Mouse (Mus musculus) kidney, postnatal 0 days (tissue): ENCODE data around the gene Hspd1. TPM values are rescaled to one million over a fixed set of nuclear protein-coding genes. Genes with fewer than 3 reads are reported as not detected.
"Not testable (repeated sequence)": the region's sequence is repeated elsewhere in the genome, so short reads cannot be mapped to it uniquely, and the experiment has no call there.

ENCODE experiments used
- ATAC-seq: fragments of 200-750 bp; cut with Nextera tagmentation; replicated peaks from 2 replicates; pipeline ENCODE4 v1.8.0; 2017; ENCODE audit warnings: low read depth, moderate number of reproducible peaks, moderate TSS enrichment, moderate library complexity; ENCODE audit not compliant: low FRiP score
- DNase-seq: peaks from one replicate; pipeline ENCODE4 v3.0.0-alpha.2; 2016; ENCODE audit warnings: low spot score
- H3K27ac ChIP-seq: fragments of 300-500 bp; sonication (generic); 2 replicates; pipeline ENCODE4 v1.5.1; 2014; ENCODE audit warnings: mild to moderate bottlenecking
- H3K27me3 ChIP-seq: fragments of 300-500 bp; sonication (generic); 2 replicates; pipeline ENCODE4 v1.6.1; 2014; ENCODE audit warnings: low read length, mixed read lengths; ENCODE audit not compliant: insufficient read depth
- H3K36me3 ChIP-seq: fragments of 300-500 bp; sonication (generic); 2 replicates; pipeline ENCODE4 v1.6.1; 2014; ENCODE audit warnings: low read length, mixed read lengths; ENCODE audit not compliant: insufficient read depth
- H3K4me1 ChIP-seq: fragments of 300-500 bp; sonication (generic); replicated peaks from 2 replicates; pipeline ENCODE4 v1.6.1; 2014; ENCODE audit warnings: antibody characterized with exemption, low read length, mixed read lengths; ENCODE audit not compliant: insufficient read depth
- H3K4me2 ChIP-seq: fragments of 300-500 bp; sonication (generic); 2 replicates; pipeline ENCODE4 v1.6.1; 2014; ENCODE audit warnings: mild to moderate bottlenecking, low read length, moderate library complexity, mixed read lengths
- H3K4me3 ChIP-seq: fragments of 300-500 bp; sonication (generic); replicated peaks from 2 replicates; pipeline ENCODE4 v1.5.1; 2014; ENCODE audit warnings: low read depth, low read length
- H3K9ac ChIP-seq: fragments of 300-500 bp; sonication (generic); 2 replicates; pipeline ENCODE4 v1.6.1; 2014; ENCODE audit warnings: low read depth, low read length
- H3K9me3 ChIP-seq: fragments of 300-500 bp; sonication (generic); replicated peaks from 2 replicates; pipeline ENCODE4 v1.6.1; 2016; ENCODE audit warnings: low read length, inconsistent platforms, mixed read lengths
- CTCF ChIP-seq: IDR thresholded peaks from 2 replicates; pipeline ENCODE4 v1.5.1; 2016; ENCODE audit warnings: antibody characterized with exemption, low read depth, mild to moderate bottlenecking, moderate library complexity
- WGBS: fragments of 180-500 bp; shearing (Covaris S2); extraction: QIAGEN DNeasy Blood & Tissue Kit; methylation state at CpG from one replicate; pipeline ENCODE4 v1.1.7; 2014; 5-methylcytosine and 5-hydroxymethylcytosine counted together
- polyA plus RNA-seq: library from polyadenylated mRNA; unstranded; fragments of >200 nt; fragmentation: Nextera tagmentation; extraction: Ambion mirVana; gene quantifications from 2 replicates; pipeline ENCODE4 v1.2.1, GENCODE M21; 2015

Gene Hspd1
- polyA plus RNA-seq, 1 experiment from 2014 or later = 315 TPM

DNA sequence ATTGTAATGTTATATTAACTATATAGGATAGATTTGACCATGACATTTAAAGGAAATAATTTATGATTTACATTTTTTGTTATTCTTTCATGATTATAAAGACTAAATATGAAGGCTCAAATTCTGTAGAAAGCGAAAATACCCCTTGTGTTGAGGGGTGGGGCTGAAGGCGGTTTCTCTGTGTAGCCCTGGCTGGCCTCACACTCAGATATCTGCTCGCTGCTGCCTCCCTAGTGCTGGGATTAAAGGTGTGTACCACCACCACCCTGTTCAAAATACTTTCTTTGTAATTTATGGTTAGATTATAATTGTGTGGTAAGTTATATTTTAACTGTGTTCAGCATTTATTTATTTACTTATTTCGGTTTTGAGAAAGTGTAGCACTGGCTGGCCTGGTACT is 26.3 kb downstream of the Hspd1 start:
- Histone ChIP-seq H3K9ac (no peak overlapping the region), H3K4me2 (no peak overlapping the region), H3K36me3 (peaks cover 25% of the 10 kb centered on the region; the same call in 1 of the 2 replicates), H3K9me3 (no peaks in the 10 kb centered on the region), H3K4me1 (no peaks in the 10 kb centered on the region), H3K4me3 (no peak overlapping the region), H3K27ac (no peak overlapping the region), H3K27me3 (no peaks in the 10 kb centered on the region)
- WGBS = 91% methylated on average over 4 of the region's 4 CpGs
- DNase-seq (no peak), ATAC-seq (no peak)
- TF ChIP-seq CTCF = no peak

DNA sequence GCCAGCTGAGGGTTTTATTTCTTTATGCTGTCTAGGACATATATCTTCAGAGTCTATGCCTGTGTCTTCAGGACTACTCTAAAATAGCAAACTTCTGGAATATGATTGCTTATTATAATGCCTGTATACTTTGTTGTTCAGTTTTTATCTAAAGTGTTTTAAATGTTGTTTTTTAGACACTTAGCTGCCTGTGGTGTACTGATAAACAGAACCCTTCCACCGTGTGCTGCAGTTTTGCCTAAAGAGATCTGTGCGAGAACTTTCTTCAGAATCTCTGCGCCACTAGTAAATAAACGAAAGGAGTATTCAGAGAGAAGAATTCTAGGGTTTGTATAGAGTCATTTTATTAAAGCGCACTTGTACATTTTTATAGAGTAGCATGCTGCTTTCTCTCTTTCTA is 26.9 kb downstream of the Hspd1 start:
- 94% methylated on average over 5 of the region's 5 CpGs for WGBS
- DNase-seq (no peak), ATAC-seq (no peak)
- Histone ChIP-seq H3K27me3 (no peaks in the 10 kb centered on the region), H3K9ac (no peak overlapping the region), H3K4me3 (no peak overlapping the region), H3K4me2 (no peak overlapping the region), H3K9me3 (no peaks in the 10 kb centered on the region), H3K4me1 (no peaks in the 10 kb centered on the region), H3K27ac (no peak overlapping the region), H3K36me3 (peaks cover 21% of the 10 kb centered on the region; the same call in 1 of the 2 replicates)
- TF ChIP-seq CTCF = no peak

DNA sequence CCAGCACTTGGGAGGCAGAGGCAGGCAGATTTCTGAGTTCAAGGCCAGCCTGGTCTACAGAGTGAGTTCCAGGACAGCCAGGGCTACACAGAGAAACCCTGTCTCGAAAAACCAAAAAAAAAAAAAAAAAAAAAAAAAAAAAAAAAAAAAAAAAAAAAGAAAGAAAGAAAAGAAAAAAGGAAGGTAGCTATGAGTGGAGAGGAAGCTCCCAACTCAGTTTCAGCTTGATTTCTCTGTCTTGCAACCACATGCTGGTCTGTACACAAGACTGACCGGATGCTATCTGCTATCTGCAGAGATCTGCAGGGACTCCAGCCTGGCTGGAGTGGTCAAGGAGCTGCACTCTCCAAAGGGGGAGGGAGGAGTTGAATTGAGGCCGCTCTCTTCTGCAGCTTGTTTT is 29.7 kb downstream of the Hspd1 start:
- not testable (repeated sequence) for H3K36me3 ChIP-seq, DNase-seq, H3K27ac ChIP-seq, H3K9me3 ChIP-seq, H3K9ac ChIP-seq, H3K4me1 ChIP-seq, H3K4me2 ChIP-seq, H3K4me3 ChIP-seq, ATAC-seq, H3K27me3 ChIP-seq
- 89% methylated on average over 2 of the region's 3 CpGs for WGBS

- TF ChIP-seq CTCF = no peak
- ATAC-seq = no peak
These were observed 32.5 kb downstream of the Hspd1 start for GRCm38 (mm10) chr1:55055322-55056115.

DNA sequence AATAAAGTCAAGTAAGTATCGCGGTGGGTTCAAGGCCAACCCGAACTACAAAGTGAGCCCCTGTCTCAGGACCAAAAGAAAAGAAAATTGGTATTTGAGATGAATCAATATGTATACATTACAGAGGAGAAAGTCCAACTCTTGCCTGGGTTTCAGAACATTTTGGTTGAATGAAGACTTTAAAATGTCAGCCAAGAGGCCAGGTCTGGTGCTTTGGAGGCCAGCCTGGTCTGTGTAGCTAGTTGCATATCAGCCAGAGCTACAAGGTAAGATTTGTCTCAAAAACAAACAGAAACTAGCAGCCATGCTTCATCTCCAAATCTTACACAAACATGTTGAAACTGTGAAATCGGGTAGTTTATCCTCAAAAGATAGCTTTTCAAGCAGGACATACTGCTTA is 34.4 kb downstream of the Hspd1 start:
- 0 out of 2 replicates have a peak, but pooled peaks cover 3% of the 10 kb centered on the region for H3K4me1 ChIP-seq
- 81% methylated on average over 4 of the region's 4 CpGs for WGBS
- no peak for ATAC-seq
- no peaks in the 10 kb centered on the region for H3K36me3 ChIP-seq
- no peaks in the 10 kb centered on the region for H3K27me3 ChIP-seq
- DNase-seq = no peak
- no peak for TF ChIP-seq CTCF
- H3K4me3 ChIP-seq = peak overlapping the region; percentile 71
- peak overlapping the region; percentile 85 for H3K4me2 ChIP-seq
- no peaks in the 10 kb centered on the region for H3K9me3 ChIP-seq
- H3K9ac ChIP-seq = peak overlapping the region; percentile 72; the same call in 1 of the 2 replicates
- H3K27ac ChIP-seq = peak overlapping the region; percentile 89; the same call in 1 of the 2 replicates

More at GRCm38 (mm10) chr1:55055322-55056115, 32.5 kb downstream of the Hspd1 start:
- Histone ChIP-seq H3K9me3 (no peaks in the 10 kb centered on the region), H3K36me3 (no peaks in the 10 kb centered on the region), H3K4me1 (0 out of 2 replicates have a peak, but pooled peaks cover 3% of the 10 kb centered on the region), H3K9ac (no peak overlapping the region), H3K27me3 (no peaks in the 10 kb centered on the region), H3K27ac (no peak overlapping the region), H3K4me3 (no peak overlapping the region), H3K4me2 (no peak overlapping the region)
- no peak for DNase-seq
- WGBS = 76% methylated on average over 5 of the region's 5 CpGs

DNA sequence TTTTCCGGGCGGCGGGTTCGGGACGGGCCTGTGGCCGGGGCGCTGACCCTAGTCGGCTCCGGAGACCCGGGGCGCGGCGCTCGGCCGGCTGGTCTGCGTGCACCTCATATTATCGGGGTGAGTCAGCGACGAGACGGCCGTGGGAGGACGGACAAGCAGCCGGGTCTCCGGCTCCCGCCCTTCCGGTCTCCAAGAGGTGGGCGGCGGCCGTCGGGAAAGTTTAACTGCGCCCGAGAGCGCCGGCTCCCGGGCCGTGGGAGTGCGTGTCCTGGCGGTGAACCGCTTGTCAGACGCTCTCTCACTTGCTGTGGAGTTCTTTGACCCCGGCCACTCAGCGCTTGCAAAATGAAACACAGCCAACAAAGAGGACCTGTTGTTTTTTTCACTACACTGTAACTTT is 35.0 kb downstream of the Hspd1 start:
- peak; percentile 77 for DNase-seq
- peak overlapping the region; percentile 85 for H3K4me2 ChIP-seq
- H3K4me1 ChIP-seq = 0 out of 2 replicates have a peak, but pooled peaks cover 3% of the 10 kb centered on the region
- under 1% methylated on average over 41 of the region's 42 CpGs for WGBS
- no peaks in the 10 kb centered on the region for H3K9me3 ChIP-seq
- H3K36me3 ChIP-seq = no peaks in the 10 kb centered on the region
- H3K9ac ChIP-seq = peak overlapping the region; percentile 72
- ATAC-seq = peak; percentile 64
- H3K27ac ChIP-seq = peak overlapping the region; percentile 89
- H3K4me3 ChIP-seq = peak overlapping the region; percentile 71
- H3K27me3 ChIP-seq = no peaks in the 10 kb centered on the region
- TF ChIP-seq CTCF = no peak; the same call in 1 of the 2 replicates
